Mouse (Mus musculus): ENCODE data around the gene Isoc2b.
"Not testable (repeated sequence)": the region's sequence is repeated elsewhere in the genome, so short reads cannot be mapped to it uniquely, and the experiment has no call there.

Gene Isoc2b

DNA sequence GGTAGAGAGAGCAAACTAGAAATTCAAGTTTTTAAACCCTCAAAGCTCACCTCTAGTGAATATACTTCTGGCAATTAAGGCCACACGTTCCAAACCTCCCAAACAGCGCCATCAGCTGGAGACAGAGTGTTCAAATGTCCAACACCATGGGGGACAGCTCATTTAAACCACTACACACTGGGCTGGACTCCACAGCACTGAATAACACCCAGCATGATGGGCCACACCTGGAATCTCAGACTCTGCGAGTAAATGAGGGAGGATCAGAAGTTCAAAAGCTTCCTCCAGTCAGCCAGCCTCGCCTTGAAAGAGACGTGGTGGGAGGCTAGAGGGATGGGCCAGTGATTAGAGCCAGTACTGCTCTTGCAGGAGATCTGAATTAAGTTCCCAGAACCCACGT is at the start of gene Isoc2b:
Gene Isoc2b (minus strand): TSS at position 126 of the 400 bp plus-strand sequence.
- no peak for DNase-seq

DNA sequence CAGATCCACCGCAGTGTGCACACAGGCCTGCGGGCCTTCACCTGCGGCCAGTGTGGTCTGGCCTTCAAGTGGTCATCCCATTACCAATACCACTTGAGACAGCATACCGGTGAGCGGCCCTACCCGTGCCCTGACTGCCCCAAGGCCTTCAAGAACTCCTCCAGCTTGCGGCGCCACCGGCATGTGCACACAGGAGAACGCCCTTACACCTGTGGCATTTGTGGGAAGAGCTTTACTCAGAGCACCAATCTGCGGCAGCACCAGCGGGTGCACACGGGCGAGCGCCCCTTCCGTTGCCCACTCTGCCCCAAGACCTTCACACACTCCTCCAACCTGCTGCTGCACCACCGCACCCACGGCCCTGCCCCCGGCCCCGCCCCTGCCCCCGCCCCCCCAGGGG is 49.0 kb upstream of the Isoc2b start:
- no peak for DNase-seq

DNA sequence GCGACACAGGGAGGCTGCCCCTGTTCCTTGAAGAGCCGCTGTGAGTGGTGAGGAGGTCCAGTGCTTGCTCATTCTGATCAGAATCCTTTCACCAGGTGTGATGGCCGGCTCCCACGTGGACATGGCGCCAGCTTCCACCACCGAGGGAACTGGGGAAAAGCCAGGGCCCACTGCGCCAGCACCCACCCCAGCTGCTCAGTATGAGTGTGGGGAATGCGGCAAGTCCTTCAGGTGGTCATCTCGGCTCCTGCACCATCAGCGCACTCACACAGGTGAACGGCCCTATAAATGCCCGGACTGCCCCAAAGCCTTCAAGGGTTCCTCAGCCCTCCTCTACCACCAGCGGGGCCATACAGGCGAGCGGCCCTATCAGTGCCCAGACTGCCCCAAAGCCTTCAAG is 48.6 kb upstream of the Isoc2b start:
- no peak for DNase-seq

DNA sequence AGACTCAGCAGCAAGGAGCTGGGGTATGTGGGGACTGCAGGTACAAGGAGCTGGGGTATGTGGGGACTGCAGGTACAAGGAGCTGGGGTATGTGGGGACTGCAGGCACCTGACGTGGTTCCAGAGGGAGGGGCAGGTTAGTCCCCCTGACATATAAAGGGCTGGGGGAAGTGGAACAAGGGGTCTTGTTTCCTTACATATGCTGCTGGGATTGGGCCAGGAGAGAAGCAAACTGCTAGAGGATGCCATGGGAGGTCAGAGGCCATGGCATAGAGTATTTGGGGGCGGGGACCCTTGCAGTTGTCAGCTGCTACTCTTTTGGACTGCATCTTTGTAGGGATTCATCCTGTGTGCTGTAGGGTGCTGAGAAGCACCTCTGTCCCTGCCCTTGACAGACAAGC is 47.4 kb upstream of the Isoc2b start:
- DNase-seq, result no peak

DNA sequence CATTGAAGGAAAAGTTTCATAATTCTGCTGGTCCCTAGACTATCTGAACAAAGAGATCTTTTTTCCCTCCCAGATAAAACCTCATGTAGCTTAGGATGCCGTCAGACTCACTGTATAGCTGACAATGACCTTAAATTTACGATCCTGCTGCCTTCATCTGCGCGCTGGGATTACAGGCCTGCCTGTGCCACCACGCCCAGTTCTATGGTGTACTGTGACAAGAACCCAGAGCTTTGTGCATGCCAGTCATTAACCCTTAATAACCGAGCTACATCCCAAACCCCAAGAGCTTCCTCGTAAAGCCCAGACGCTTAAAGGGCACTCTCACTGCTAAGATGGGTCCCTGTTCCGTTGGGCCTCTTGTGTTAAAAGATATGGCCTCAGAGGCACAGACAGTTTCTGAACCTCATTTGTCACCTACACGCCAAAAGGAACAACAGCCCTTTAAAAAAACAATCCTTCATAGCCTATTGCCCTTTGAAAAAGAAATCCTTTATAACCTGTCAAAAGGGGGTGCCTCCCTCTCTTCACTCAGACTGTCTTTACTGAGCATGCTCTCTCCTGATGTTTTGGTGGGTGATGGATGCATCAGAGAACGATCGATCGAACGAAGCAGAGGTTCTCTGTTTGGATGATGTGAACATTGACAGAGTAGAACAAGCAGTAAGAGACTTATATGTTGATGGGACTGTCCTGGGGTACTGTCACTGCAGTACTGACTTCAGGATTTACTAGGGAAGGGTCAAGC is 45.8 kb upstream of the Isoc2b start:
- peak; percentile 57 for DNase-seq

DNA sequence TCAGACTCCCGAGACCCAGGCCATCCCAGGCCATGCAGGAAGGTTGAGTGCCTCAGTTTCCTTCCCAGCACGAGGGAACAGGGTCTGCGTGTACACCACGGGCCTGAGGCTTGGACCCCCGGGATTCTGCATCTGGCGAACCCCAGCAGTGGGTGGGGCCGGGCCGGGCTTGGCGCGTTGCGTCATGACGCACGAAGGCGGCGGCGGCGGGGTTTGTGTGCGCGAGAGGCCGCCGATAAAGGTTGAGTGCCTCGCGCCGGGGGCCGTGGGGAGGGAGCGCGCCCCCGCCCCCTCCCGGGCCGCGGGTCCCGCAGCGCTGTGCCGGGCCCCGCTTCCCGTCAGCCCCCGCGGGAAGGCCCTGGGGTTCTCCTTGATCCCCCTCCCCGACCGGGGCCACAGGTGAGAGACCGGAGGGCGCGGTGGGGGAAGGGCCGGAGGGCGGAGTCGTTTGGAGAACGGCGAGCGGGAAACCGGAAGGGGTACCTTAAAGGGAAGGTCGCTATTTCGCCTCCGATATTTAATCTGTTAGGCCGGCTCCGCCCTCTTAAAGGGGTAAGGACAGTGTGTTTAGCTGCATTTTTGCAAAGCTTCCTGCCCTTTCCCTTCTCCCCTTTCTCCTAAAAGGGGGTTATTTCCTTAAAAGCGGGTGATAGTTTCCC is 45.1 kb upstream of the Isoc2b start, which contains the start of gene Zfp628:
Gene Zfp628 (plus strand): TSS at position 211 of the 659 bp plus-strand sequence.
- peak; percentile 96 for DNase-seq

DNA sequence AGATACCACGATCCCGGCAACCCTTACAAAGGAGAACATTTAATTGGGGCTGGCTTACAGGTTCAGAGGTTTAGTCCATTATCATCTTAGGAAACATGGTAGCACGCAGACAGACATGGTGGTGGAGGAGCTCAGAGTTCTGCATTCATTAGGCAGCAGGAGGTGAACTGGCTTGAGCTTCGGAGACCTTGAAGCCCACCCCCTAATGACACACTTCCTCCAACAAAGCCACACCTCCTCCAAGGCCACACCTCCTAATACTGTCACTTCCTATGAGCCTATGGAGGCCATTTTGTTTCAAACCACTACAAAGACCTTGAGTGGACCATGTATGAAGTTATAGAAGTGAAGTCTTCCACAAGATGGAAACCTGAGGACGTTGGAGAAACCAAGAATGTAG is 42.2 kb upstream of the Isoc2b start:
- no peak for DNase-seq

DNA sequence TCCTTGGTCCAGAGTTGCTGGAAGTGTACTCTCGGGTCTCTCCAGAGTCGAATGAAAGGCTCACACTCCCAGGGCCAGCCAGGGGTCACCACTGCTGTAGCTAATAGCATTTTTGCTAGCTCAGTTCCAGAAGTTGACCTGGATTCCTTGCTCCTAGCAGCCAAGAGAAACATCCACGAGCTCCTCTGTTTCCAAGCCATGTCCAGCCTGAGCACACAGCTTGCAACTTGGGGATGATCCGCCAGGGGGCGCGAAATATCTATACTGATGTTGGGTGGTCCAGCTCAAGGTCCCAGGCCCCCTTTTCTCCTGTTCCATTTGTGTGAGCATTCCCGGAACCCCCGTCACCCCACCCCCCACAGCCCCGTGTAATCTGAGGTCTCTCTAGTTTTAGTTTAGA is 41.5 kb upstream of the Isoc2b start:
- peak; percentile 80 for DNase-seq

DNA sequence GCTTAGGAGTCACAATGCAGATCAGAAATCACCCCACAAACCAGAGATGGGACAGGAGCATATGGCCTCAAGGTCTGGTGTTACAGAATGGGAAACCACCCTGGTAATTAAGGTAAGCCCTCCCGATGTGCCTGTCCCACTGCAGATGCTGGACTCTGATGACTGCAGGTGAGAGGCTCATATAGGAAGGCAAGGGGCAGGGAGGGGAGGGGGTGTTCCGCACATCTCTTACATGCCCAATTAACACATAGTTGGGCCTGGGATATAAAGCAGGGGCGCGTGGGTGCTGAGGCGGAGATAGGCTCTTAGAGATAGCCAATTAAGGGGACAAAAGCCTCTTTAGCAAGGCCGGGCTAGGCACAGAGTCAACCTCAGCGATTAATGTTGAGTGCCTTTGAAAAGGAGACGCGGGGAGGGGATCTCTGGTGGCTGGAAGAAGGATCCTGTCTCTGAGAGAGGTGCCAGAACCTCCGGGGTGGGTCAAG is 36.5 kb upstream of the Isoc2b start, which contains the start of gene Gm36210:
Gene Gm36210 (minus strand): TSS at position 51 of the 485 bp plus-strand sequence.
- no peak for DNase-seq

DNA sequence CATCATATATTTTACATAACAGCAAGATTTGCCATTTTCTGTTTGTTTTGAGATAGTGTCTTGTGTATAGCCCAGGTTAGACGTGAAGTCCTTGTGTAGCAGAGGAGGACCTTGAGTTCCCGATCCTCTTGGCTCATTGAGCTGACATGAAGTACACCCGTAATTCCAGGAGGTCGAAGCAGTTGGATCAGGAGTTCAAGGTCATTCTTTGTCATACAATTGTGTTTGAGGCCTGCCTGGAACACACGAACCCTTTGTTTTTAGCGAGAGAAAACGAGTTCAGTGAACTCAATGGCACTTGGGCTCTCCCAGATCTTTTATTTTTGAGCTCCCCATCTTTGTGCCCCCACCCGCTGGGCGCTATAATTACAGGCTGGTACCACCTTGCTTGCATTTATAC is 32.3 kb upstream of the Isoc2b start:
- no peak for DNase-seq

DNA sequence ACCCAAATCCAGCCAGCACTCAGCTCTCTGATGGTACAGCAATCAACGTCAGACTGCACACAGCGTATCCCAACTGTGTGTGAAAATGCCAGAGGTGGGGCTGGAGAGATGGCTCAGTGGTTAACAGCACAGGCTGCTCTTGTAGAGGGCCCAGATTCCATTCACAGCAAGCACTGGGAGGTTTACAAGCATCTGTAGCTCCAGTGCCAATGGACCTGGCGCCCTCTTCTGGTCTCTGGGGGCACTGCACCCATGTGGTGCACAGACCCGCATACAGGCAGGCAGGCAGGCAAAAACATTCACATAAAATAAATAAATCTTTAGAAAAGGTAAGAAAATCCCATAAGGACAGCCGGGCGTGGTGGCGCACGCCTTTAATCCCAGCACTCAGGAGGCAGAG is 31.1 kb upstream of the Isoc2b start:
- DNase-seq, result no peak

DNA sequence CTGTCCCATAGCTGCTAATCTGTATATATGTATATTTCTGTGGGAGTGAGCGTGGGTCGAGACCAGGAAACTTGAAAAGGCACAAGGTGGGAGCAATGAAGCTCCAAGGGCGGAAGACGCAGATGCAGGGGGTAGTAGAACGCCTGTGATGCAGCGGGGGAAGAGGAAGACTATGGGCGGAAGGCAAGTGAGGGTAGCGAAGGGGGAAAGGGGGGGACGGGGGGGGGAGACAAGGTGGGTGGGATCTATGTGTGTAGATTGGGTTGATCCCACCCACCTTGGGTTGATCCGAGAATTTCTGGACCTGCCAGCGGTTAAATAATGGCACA is 30.4 kb upstream of the Isoc2b start:
- DNase-seq, result no peak

DNA sequence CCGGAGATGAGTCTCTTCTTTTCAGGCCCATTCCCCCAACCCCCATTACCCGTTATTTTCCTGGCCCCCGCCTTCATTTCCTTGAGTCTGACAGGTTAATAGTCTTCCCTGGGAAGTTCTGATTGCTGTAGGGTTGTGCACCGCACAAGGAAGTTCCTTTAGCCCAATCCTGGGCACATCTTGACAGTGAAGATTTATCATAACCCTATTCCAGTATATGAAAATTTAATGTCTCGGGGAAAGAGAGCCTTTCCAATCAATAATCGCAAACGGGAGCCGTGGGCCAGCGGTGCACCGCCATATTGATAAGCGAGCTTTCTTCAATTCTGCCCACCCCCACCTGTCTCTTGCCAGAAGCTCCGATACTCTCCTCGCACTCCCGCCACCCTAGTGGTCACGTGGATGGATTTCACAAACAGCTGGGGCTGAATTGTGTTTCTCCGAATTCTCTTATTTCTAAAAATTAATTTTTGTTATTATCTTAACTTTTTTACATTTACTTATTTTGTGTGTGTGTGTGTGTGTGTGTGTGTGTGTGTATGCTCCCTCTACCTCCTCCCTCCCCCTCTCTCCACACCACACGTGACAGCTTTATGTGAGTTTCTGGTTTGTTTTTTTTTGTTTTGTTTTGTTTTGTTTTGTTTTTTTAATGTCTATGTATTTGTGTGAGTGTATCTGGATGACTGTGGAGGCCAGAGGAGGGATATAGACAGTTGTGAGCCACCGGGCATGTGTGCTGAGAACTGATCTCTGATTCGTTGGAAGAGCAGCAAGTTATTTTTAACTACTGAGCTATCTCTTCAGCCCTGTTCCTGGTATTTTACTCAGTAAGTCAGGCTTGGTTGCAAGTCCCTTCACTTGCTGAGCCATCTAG is 29.8 kb upstream of the Isoc2b start:
- DNase-seq, result peak; percentile 49

DNA sequence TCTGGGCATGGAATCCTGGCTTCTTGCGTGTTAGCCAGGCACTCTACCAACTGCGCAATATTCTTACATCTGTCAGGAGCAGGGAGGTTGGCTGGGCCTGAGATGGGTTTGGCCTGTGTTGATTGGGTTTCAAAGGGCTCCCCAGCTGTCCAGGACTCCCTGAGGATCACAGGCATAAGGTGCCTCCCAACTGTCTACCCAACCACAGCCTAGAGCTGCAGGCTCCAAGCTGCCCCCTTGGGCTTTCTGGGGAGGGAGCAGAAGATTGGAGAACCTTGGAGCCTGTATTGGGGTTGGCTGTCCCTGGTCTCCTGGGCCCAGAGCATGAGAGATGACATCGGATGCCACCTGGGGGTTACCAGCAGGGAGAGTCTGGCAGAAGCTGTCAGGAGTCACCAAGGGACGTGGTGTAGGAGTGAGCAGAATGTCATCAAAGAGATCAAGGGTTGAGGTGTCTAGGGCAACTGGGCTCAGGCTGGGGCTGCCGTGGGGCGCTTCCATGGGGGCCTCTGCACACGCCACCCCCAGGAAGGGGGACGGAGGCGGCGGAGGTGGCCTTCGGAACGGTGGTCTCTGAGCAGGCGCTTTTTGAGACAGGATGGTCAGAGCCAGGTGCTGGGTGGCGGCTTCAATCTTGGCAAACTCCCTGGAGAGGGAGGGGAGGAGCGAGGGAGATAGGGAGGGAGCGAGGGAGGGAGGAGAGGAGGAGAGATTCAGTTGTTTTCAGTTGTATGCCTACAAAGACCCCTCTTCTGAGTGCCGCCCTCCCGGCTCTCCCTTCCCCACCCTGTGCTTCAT is 29.0 kb upstream of the Isoc2b start:
- DNase-seq, result no peak

DNA sequence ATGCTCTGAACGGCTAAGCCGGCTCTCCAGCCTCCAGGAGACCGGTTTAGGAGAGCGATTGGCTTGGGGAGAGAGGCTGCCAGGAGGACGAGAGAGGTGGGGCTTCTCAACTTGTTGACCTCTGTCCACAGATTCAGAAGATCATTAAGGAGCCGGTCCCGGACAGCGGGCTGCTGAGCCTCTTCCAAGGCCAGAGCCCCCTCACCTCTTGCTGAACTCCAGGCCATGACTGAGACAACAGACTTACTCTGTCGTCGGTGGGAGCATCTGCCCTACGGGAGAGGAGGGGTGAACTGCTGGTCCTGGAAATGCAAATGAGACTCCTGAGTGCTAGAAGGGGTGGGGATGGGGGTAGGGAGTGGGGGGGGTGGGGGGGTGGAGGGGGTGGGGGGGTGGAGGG is 25.1 kb upstream of the Isoc2b start:
- DNase-seq, result no peak

DNA sequence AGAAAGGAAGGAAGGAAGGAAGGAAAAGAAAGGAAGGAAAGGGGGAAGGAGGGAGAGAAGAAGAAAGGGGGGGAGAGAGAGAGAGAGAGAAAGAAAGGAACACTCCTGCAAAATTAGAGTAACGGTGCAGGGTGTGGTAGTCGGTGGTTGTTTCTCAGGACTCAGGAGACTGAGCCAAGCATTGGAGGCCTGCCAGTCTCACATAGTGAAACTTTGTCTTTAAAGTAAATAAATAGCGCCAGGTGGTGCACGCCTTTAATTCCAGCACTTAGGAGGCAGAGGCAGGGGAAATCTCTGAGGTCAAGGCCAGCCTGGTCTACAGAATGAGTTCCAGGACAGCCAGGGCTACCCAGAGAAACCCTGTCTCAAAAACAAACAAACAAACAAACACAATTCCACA is 16.6 kb upstream of the Isoc2b start:
- no peak for DNase-seq

DNA sequence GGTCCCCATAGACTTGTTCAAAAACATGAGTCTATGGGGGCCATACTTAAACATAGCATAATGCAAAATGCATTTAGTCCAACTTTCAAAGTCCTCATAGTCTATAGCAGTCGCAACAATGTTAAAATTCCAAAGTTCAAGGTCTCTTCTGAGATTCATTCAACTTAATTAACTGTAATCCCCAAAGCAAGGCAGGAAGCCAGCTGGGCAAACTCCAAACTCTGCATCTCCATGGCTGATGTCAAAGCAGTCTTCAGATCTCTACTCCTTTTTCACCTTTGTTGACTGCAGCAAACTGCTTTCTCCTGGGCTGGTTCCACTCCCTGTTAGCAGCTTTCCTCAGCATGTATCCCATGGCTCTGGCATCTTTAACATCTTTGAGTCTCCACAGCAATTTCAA is 9.0 kb upstream of the Isoc2b start:
- not testable (repeated sequence) for DNase-seq

DNA sequence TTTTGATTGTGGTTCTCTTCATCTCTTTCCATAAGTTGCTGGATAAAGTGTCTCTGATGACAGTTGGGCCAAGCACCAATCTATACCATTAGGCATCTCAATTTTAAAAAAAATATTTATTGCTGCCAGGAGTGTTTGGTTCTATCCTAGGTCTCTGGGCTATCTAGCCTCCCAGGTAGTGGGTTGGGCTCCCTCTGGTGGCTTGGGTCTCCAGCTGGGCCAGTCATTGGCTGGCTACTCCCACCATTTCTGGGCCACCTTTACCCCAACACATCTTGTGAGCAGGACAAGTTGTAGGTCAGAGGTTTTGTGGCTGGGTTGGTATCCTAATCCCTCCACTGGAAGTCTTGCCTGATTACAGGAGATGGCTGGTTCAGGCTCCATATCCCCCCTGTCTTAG is 8.1 kb upstream of the Isoc2b start:
- DNase-seq, result no peak

DNA sequence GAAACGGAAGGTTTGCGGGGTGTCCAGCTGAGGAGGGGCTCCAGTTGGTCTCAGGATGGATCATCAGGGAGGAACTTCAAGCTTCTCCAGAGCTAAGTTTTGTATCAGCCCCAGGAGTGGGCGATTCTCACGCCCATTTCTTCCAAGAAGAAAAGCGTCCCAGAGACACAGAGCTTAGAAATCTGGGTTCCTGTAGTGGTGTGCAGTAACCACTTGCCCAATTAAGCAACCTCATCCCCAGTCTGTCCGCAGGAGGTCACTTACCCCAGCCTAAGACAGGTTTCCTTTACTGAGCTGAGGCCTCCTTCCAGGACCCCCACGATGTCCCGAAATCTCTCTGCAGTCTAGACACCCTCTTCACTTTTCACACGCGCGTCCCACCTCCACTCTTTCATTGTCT is 7.2 kb upstream of the Isoc2b start:
- DNase-seq, result no peak

DNA sequence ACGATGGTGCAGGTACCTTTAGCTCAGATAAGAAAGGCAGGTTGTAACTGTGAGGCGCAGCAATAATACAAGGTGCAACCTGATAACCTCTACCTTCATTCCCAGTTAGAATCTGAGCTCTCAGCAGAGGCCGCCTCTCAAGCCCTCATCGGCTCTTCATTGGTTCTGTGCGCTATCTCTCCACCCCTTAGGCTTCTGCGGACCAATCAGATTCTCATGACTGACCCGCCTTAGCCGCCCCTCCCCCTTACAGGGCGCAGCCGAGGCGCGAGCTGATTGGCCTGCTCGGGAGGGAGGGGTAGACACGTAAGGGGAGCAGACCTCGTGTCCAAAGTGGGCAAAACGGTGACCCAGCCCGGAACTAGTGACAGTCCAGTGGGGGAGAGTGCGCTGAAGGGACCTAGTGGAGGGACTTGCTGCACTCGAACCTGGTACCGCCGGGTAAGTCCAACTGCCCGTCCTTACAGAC is 6.7 kb upstream of the Isoc2b start, which contains the start of gene Isoc2a:
Gene Isoc2a (plus strand): TSS at position 401 of the 469 bp plus-strand sequence.
- peak; percentile 97 for DNase-seq

DNA sequence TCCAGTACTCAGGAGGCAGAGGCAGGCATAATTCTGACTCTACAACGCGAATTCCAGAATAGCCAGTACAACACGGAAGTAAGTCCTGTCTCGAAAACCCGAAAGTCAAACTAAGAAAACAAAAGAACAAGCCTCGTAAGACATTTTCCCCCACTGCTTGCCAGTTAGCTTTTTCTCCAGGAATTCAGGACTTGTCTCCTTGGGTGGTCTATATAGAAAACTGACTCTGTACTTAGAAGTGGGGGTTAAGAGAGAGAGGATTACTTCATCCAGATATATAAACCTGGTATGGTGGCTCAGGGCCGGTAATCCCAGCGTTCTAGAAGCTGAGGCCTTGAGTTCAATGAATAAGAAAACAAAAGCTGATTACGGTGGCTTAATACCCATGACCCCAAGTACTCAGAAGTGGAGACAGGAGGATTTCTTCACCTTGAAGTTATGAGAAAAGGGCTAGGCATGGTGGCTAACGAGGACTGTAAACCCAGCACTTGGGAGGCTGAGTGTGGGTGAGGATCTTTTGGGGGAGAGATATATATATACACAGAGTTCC is 3.4 kb downstream of the Isoc2b start:
- DNase-seq, result no peak

Data from embryo, embryonic 11 days (tissue).